Mouse (Mus musculus) liver, postnatal 0 days (tissue): ENCODE data around the gene Apc2. TPM values are rescaled to one million over a fixed set of nuclear protein-coding genes. Genes with fewer than 3 reads are reported as not detected.

Experiments used
- ATAC-seq: fragments of 200-750 bp; cut with Nextera tagmentation; 2 replicates; pipeline ENCODE4 v1.8.0; 2017; ENCODE audit warnings: mild to moderate bottlenecking, moderate library complexity
- DNase-seq: peaks from one replicate; pipeline ENCODE4 v3.0.0-alpha.2; 2016
- H3K27ac ChIP-seq: fragments of 300-500 bp; sonication (generic); 2 replicates; pipeline ENCODE4 v1.5.1; 2014; ENCODE audit warnings: antibody characterized with exemption, moderate library complexity, mild to moderate bottlenecking, low read depth
- H3K27me3 ChIP-seq: fragments of 300-500 bp; sonication (generic); 2 replicates; pipeline ENCODE4 v1.6.1; 2014; ENCODE audit warnings: low read length, control low read depth, mixed read lengths; ENCODE audit not compliant: insufficient read depth
- H3K36me3 ChIP-seq: fragments of 300-500 bp; sonication (generic); replicated peaks from 2 replicates; pipeline ENCODE4 v1.6.1; 2014; ENCODE audit warnings: mild to moderate bottlenecking, control low read depth, low read length, moderate library complexity, mixed read lengths; ENCODE audit not compliant: insufficient read depth
- H3K4me1 ChIP-seq: fragments of 300-500 bp; sonication (generic); 2 replicates; pipeline ENCODE4 v1.6.1; 2014; ENCODE audit warnings: antibody characterized with exemption, mild to moderate bottlenecking, control low read depth; ENCODE audit not compliant: insufficient read depth
- H3K4me2 ChIP-seq: fragments of 300-500 bp; sonication (generic); 2 replicates; pipeline ENCODE4 v1.6.1; 2014; ENCODE audit warnings: low read depth, mild to moderate bottlenecking, low read length, moderate library complexity, mixed read lengths
- H3K4me3 ChIP-seq: fragments of 300-500 bp; sonication (generic); 2 replicates; pipeline ENCODE4 v1.5.1; 2014; ENCODE audit warnings: low read depth, low read length
- H3K9ac ChIP-seq: fragments of 300-500 bp; sonication (generic); replicated peaks from 2 replicates; pipeline ENCODE4 v1.6.1; 2014; ENCODE audit warnings: mild to moderate bottlenecking, moderate library complexity
- H3K9me3 ChIP-seq: fragments of 300-500 bp; sonication (generic); 2 replicates; pipeline ENCODE4 v1.6.1; 2016; ENCODE audit warnings: mild to moderate bottlenecking, control low read depth, low read length, mixed read lengths
- CTCF ChIP-seq: sonication (generic); IDR thresholded peaks from 2 replicates; pipeline ENCODE4 v1.5.1; 2016; ENCODE audit warnings: antibody characterized with exemption, low read depth
- EP300 ChIP-seq: IDR thresholded peaks from 2 replicates; pipeline ENCODE4 v1.6.1; 2016; ENCODE audit warnings: antibody characterized with exemption, low read depth, mild to moderate bottlenecking
- WGBS: fragments of 180-500 bp; shearing (Covaris S2); extraction: QIAGEN DNeasy Blood & Tissue Kit; methylation state at CpG from one replicate; pipeline ENCODE4 v1.1.7; 2014; ENCODE audit not compliant: insufficient replicate concordance; 5-methylcytosine and 5-hydroxymethylcytosine counted together
- polyA plus RNA-seq: library from polyadenylated mRNA; unstranded; fragments of >200 nt; fragmentation: Nextera tagmentation; extraction: Ambion mirVana; gene quantifications from 2 replicates; pipeline ENCODE4 v1.2.1, GENCODE M21; 2015

Gene Apc2
- polyA plus RNA-seq, 1 experiment from 2014 or later: 0.05 TPM

- WGBS: 20% methylated on average over 19 of the region's 19 CpGs
- peaks cover 9% of the 10 kb centered on the region for H3K36me3 ChIP-seq
- H3K4me2 ChIP-seq: peak overlapping the region; percentile 44
- no peak overlapping the region for H3K27ac ChIP-seq
- H3K4me3 ChIP-seq: no peak overlapping the region
- peak; percentile 33 for ATAC-seq
- peaks cover 49% of the 10 kb centered on the region for H3K4me1 ChIP-seq
- H3K27me3 ChIP-seq: peaks cover 40% of the 10 kb centered on the region
- no peak overlapping the region for H3K9ac ChIP-seq
- H3K9me3 ChIP-seq: no peaks in the 10 kb centered on the region
- peak; percentile 98 for TF ChIP-seq CTCF
- TF ChIP-seq EP300: 0 out of 2 replicates have a peak, but pooled peaks have one; percentile 5
- DNase-seq: peak; percentile 92
Observed at GRCm38 (mm10) chr10:80339941-80340750, 44.4 kb downstream of the Apc2 start.

DNA sequence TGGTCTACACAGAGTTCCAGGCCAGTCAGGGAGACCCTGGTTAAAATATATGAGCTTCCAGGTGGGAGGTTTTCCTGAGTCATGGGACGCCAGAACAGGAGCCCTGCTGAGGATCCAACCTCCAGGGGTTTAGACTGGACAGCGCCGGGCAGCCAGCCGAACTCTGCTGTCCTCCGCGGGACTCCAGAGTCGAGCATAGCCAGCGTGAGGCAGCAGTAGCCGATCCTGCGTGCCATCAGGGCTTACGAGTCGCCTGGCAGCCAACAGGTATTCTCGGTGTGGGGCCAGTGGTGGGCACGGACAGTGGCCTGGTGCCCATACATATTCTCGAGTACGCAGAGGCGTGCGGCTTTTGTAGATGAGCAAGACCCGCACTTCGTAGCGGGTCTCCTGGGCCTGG lies 45.2 kb downstream of the Apc2 start:
- H3K27ac ChIP-seq: no peak overlapping the region
- H3K4me1 ChIP-seq: peaks cover 52% of the 10 kb centered on the region
- DNase-seq: no peak
- WGBS: 32% methylated on average over 21 of the region's 21 CpGs
- ATAC-seq: no peak
- peaks cover 40% of the 10 kb centered on the region for H3K27me3 ChIP-seq
- no peaks in the 10 kb centered on the region for H3K9me3 ChIP-seq
- no peak overlapping the region for H3K4me2 ChIP-seq
- no peak for TF ChIP-seq CTCF
- TF ChIP-seq EP300: no peak
- peaks cover under 1% of the 10 kb centered on the region; the same call in 1 of the 2 replicates for H3K36me3 ChIP-seq
- H3K9ac ChIP-seq: no peak overlapping the region
- H3K4me3 ChIP-seq: no peak overlapping the region

GRCm38 (mm10) chr10:80341491-80342304 lies 45.9 kb downstream of the Apc2 start:
- H3K9me3 ChIP-seq: no peaks in the 10 kb centered on the region
- H3K36me3 ChIP-seq: no peaks in the 10 kb centered on the region; the same call in 1 of the 2 replicates
- no peak overlapping the region for H3K27ac ChIP-seq
- H3K27me3 ChIP-seq: peaks cover 40% of the 10 kb centered on the region
- H3K4me1 ChIP-seq: peaks cover 52% of the 10 kb centered on the region
- no peak overlapping the region for H3K9ac ChIP-seq
- DNase-seq (no peak), ATAC-seq (no peak)
- peak overlapping the region; percentile 76 for H3K4me2 ChIP-seq
- peak overlapping the region; percentile 36 for H3K4me3 ChIP-seq
- TF ChIP-seq CTCF (no peak), EP300 (no peak)
- WGBS: 11% methylated on average over 43 of the region's 47 CpGs

DNA sequence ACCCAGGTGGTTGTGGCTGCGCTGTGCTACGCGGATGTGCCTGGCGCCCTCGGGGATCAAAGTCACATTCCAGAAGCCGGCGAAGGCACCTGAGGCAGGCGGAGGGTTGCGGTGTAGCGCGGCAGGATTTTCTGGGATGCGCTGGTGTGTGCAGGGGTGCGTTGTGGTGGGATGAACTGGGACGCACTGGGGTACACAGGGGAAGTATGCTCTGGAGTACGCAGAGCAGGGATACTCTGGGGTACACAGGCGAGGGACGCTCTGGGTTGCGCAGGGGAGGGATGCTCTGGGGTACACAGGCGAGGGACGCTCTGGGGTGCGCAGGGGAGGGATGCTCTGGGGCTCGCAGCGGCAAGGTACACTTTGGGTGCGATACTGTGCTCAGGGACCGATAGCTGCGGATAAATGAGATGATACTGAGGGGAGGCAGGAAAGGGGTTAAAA lies 46.5 kb downstream of the Apc2 start:
- peak overlapping the region; percentile 76 for H3K4me2 ChIP-seq
- H3K36me3 ChIP-seq: no peaks in the 10 kb centered on the region
- no peak overlapping the region for H3K27ac ChIP-seq
- peaks cover 54% of the 10 kb centered on the region for H3K4me1 ChIP-seq
- no peak overlapping the region for H3K9ac ChIP-seq
- 4% methylated on average over 26 of the region's 26 CpGs for WGBS
- DNase-seq (no peak), ATAC-seq (no peak)
- TF ChIP-seq EP300 (no peak), CTCF (no peak)
- peak overlapping the region; percentile 36; the same call in 1 of the 2 replicates for H3K4me3 ChIP-seq
- H3K27me3 ChIP-seq: peaks cover 43% of the 10 kb centered on the region
- H3K9me3 ChIP-seq: no peaks in the 10 kb centered on the region

GRCm38 (mm10) chr10:80342749-80343424 lies 47.1 kb downstream of the Apc2 start:
- peak; percentile 73 for DNase-seq
- Histone ChIP-seq H3K27me3 (peaks cover 49% of the 10 kb centered on the region), H3K4me1 (peaks cover 60% of the 10 kb centered on the region), H3K9me3 (no peaks in the 10 kb centered on the region), H3K4me3 (peak overlapping the region; percentile 36), H3K36me3 (no peaks in the 10 kb centered on the region), H3K9ac (0 out of 2 replicates have a peak overlapping the region, but pooled peaks have one; percentile 19), H3K4me2 (peak overlapping the region; percentile 76), H3K27ac (peak overlapping the region; percentile 91; the same call in 1 of the 2 replicates)
- peak; percentile 42 for ATAC-seq
- TF ChIP-seq CTCF (no peak), EP300 (no peak)
- under 1% methylated on average over 31 of the region's 33 CpGs for WGBS
